Mouse (Mus musculus) midbrain, embryonic 10.5 days (tissue): ENCODE measurements at regions not wholly inside any gene's neighbourhood (a gene's known extent, or its start where the extent isn't known, plus 50 kb on each side); places are given as distances from the start of the nearest gene placed in this dataset.

Experiments used
- DNase-seq: peaks from one replicate; pipeline ENCODE4 v3.0.0-alpha.2; 2017; ENCODE audit warnings: low spot score
- H3K27ac ChIP-seq: fragments of 300-500 bp; sonication (generic); replicated peaks from 2 replicates; pipeline ENCODE4 v1.5.1; 2016; ENCODE audit warnings: mild to moderate bottlenecking
- H3K27me3 ChIP-seq: fragments of 300-500 bp; sonication (generic); 2 replicates; pipeline ENCODE4 v1.6.1; 2016; ENCODE audit warnings: low read depth, mild to moderate bottlenecking; ENCODE audit not compliant: poor library complexity, severe bottlenecking
- H3K36me3 ChIP-seq: fragments of 300-500 bp; sonication (generic); 2 replicates; pipeline ENCODE4 v1.6.1; 2016; ENCODE audit warnings: mild to moderate bottlenecking, moderate library complexity
- H3K4me1 ChIP-seq: fragments of 300-500 bp; sonication (generic); 2 replicates; pipeline ENCODE4 v1.6.1; 2016
- H3K4me3 ChIP-seq: fragments of 300-500 bp; sonication (generic); 2 replicates; pipeline ENCODE4 v1.5.1; 2016; ENCODE audit warnings: mild to moderate bottlenecking, moderate library complexity
- H3K9me3 ChIP-seq: fragments of 300-500 bp; sonication (generic); replicated peaks from 2 replicates; pipeline ENCODE4 v1.6.1; 2016; ENCODE audit warnings: mild to moderate bottlenecking
- WGBS: fragments of 180-500 bp; shearing (Covaris S2); methylation state at CpG from one replicate; pipeline ENCODE4 v1.1.7; 2016; 5-methylcytosine and 5-hydroxymethylcytosine counted together

DNA sequence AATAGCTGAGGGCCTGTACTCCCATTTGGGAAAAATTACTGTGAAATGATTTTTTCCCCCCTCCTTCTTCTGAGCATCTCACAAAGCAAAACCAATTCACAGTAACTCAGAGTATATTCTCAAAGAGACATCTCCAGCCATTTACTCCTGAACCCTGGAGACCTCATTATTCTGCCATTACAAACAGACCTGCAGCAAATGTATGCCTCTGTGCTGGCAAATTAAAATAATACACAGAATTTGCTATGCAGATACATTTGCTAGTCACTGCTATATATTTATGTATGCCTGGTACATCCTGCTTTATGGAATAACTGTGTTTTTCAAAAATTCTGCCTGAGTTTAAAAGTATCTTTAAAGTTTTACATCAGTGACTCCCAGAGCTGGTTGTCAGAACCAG, 145.4 kb upstream of the Stxbp5 start:
- Histone ChIP-seq H3K4me1 (no peaks in the 10 kb centered on the region), H3K27ac (no peak overlapping the region), H3K4me3 (no peak overlapping the region), H3K36me3 (no peaks in the 10 kb centered on the region), H3K27me3 (no peaks in the 10 kb centered on the region), H3K9me3 (no peaks in the 10 kb centered on the region)
- DNase-seq, result no peak

DNA sequence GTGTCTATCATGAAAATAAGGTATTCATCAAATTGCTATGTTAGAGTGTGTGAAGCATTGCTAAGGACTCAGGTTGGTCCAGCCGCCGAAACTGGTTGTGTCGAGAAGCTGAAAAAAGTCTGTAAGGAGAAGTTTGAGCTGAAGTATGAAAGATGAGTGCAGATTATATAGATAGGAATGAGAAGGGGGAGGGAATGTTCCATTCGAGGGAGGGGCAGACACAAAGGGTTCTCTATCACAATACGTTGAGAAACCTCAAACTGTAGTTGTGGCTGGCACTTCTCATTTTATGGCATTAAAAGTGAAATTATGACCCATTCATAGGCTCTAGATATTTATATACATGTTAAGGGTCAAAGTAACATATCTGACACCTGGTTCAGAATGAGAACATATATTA, 108.4 kb upstream of the Stxbp5 start:
- Histone ChIP-seq H3K4me3 (no peak overlapping the region), H3K27me3 (no peaks in the 10 kb centered on the region), H3K9me3 (no peaks in the 10 kb centered on the region), H3K27ac (no peak overlapping the region), H3K4me1 (no peaks in the 10 kb centered on the region), H3K36me3 (no peaks in the 10 kb centered on the region)
- no peak for DNase-seq
- 93% methylated on average over 5 of the region's 5 CpGs for WGBS

DNA sequence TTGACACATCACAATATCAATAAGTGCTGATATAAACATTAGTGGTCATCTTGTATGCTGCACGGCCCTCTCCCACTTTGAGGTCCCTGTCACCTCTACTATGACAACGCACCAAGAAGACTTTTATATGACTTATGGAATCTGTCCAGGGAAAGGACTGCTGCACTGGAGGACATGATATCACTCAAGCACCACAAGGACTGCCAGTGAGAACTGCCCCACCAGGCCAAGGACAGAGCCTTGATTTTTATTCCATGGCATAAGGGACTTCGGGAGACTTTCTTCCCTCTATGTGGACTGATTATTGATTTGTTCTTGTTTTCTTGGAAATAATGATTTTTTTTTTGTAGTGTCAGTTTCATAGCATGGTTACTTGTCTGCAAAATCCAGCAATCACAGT, 97.7 kb upstream of the Stxbp5 start:
- WGBS, result 94% methylated on average over 3 of the region's 3 CpGs
- H3K9me3 ChIP-seq, result no peaks in the 10 kb centered on the region
- H3K36me3 ChIP-seq, result no peaks in the 10 kb centered on the region
- H3K27ac ChIP-seq, result no peak overlapping the region
- DNase-seq, result no peak
- H3K4me3 ChIP-seq, result no peak overlapping the region
- H3K27me3 ChIP-seq, result no peaks in the 10 kb centered on the region
- no peaks in the 10 kb centered on the region for H3K4me1 ChIP-seq

DNA sequence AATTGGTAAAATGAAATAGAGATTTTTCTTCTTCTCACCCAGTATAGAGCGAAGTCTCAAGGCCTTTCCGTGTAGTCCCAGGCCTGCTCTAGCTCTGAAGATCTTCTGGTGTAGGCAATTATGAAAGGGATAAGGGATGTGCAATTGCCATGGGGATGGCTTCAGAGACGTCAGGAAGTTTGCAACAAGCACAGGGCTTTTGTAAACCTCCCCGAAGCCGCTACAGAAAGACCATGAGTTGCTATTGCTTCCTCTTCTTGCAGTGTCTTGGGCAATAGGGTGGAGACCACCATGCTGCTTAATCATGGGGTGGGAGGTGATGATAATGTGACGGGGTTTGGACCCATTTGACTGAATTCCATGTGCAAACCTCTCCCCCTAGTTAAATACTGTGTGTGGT, 95.3 kb upstream of the Stxbp5 start:
- no peak overlapping the region for H3K4me3 ChIP-seq
- no peak overlapping the region for H3K27ac ChIP-seq
- H3K4me1 ChIP-seq, result no peaks in the 10 kb centered on the region
- H3K27me3 ChIP-seq, result no peaks in the 10 kb centered on the region
- no peaks in the 10 kb centered on the region for H3K9me3 ChIP-seq
- H3K36me3 ChIP-seq, result no peaks in the 10 kb centered on the region
- whole genome bisulfite sequencing, result 91% methylated on average over 6 of the region's 6 CpGs
- no peak for DNase-seq

DNA sequence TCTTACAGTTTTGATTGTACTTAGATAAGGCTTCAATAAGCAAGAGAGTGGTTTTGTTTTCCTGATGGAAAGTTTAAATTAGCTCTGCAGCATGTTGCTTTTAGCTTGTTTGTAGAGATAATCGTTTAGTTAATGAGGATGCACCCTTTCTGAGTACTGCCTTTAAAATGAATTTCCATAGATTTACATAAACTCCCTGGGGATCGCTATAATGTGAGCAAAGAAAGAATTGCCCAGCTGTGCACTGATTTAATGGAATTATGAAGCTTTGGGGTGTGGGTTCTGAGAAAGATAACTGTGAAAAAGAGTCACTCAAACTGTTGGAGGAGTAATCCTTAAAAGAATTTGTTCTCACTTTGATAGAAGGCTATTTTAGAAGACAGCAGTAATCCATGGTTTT, 91.9 kb upstream of the Stxbp5 start:
- no peaks in the 10 kb centered on the region for H3K27me3 ChIP-seq
- H3K4me1 ChIP-seq, result no peaks in the 10 kb centered on the region
- no peak for DNase-seq
- H3K9me3 ChIP-seq, result no peaks in the 10 kb centered on the region
- no peak overlapping the region for H3K27ac ChIP-seq
- no peaks in the 10 kb centered on the region for H3K36me3 ChIP-seq
- H3K4me3 ChIP-seq, result no peak overlapping the region
- WGBS, result 84% methylated on average over 2 of the region's 2 CpGs

DNA sequence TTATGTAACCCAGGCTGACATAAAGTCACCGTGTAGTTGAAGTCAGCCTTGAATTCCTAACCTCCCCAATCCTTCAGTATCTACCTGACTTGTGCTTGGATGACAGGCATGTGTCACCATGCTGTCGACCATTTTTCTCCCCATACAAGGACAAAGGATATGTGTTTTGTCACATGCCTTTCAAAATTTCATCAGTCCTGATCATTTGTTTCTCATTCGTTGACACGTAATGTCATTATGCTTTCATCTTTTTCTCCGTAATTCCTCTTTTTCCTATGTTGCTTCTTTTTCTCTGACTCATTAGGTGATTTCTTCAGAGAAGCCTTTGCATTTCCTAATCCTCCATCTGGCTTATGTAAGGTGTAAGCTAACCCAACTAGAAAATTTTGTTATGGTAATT, 84.5 kb upstream of the Stxbp5 start:
- 94% methylated on average over 5 of the region's 5 CpGs for WGBS
- H3K4me1 ChIP-seq, result no peaks in the 10 kb centered on the region
- H3K27ac ChIP-seq, result no peak overlapping the region
- no peak for DNase-seq
- no peak overlapping the region for H3K4me3 ChIP-seq
- H3K9me3 ChIP-seq, result no peaks in the 10 kb centered on the region
- H3K36me3 ChIP-seq, result no peaks in the 10 kb centered on the region
- no peaks in the 10 kb centered on the region for H3K27me3 ChIP-seq

DNA sequence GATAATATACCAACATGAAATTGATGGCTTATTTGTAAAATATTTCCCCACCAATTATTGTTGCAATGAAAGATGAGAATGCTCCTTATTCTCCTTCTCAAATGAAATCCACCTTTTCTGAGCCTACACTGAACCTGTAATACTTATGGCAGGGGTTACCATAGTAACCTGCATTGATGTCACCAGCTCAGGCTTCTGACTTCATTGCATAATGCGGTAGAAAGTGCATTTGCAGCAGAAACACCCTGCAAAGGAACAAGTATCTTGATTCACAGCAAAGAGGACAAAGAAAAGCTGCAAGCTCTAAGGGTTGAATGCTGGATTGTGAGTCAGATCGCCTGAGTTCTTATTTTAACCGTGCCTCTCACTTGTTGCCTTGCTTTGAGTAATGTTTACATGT, 75.5 kb upstream of the Stxbp5 start:
- DNase-seq, result no peak
- no peaks in the 10 kb centered on the region for H3K9me3 ChIP-seq
- WGBS, result 28% methylated on average over 3 of the region's 3 CpGs
- H3K4me1 ChIP-seq, result peaks cover 12% of the 10 kb centered on the region
- H3K4me3 ChIP-seq, result no peak overlapping the region
- no peaks in the 10 kb centered on the region for H3K27me3 ChIP-seq
- H3K36me3 ChIP-seq, result no peaks in the 10 kb centered on the region
- H3K27ac ChIP-seq, result peak overlapping the region; percentile 46; the same call in 1 of the 2 replicates
